Mouse (Mus musculus): Measurements from ENCODE around the gene Ift22. TPM values are rescaled to one million over a fixed set of nuclear protein-coding genes. Genes with fewer than 3 reads are reported as not detected.
"Not testable (repeated sequence)": the region's sequence is repeated elsewhere in the genome, so short reads cannot be mapped to it uniquely, and the experiment has no call there.

Gene Ift22
- total RNA-seq, 2 experiments from 2014 or later = 4.2 to 5.9 TPM

DNA sequence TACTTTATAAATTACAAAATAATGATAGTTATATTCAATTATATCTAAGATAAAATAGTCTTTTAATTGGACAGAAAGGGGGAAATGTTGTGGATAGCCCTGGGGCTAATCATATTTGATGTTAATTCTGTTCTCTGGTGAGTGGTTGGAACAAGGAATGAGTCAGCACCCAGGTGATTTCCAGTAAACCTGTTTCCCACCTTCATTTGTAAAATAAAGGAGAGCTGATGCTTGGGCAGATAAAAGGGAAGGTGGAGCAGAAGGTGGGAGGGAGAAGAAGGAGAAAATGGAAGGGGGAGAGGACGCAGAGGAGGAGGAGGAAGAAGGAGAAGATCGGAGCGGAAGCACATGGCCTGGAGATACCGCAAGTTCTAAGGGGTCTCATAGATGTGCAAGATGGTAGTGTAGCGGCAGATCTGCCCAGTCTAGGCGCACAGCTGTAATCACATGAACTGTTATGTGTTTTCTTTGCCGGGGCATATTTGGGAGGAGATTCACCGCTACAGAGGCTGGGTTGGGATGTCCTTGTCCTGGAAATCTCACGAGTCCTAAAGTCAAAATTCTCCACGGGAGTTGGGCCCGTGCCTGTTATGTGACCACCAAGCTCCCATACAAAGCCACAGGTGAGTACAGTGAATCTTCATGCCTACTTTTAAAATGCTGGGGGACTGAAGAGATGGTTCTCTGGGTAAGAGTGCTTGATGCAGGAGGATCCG is 33.1 kb downstream of the Ift22 start:
- no peak for DNase-seq
- intact Hi-C loops (cut with DNase I) = no loop called here

DNA sequence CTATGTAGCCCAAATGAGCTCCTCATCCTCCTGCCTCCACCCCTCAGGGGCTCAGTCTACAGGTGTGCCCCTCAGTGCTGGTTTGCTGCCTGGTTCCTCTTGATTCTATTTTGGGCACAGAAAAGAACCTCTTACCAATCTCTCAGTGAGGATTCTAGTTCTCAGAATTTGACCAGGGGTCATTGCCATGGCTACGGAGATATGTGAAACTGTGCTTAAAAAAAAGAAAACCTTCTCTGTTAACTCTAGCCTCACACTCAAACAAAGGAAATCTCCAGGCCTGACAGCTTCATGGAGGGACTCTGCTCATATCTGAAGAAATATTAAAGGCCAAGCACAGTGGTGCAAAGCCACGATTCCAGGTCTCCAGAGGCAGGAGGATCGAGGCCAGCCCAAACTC is 34.8 kb downstream of the Ift22 start:
- DNase-seq = no peak
- intact Hi-C loops (cut with DNase I) = no loop called here

DNA sequence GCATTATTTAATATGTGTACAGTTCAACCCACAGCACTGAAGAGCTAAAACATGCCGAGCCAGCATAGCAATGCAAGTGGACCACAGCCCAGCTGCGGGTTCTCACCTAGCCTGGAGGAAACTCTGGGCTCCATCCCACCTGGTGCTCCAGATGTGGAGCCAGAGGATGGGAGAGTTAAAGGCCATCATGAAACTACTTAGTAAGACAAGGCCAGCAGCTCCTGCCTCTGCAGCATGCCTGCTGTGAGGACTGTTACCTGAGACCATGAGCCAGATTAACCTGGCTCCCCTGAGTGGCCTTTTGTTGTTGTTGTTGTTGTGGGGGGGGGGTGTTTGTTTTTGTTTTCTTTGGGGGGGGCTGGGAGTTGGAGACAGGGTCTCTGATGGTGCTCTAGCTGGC is 35.4 kb downstream of the Ift22 start:
- intact Hi-C loops (cut with DNase I) = no loop called here

DNA sequence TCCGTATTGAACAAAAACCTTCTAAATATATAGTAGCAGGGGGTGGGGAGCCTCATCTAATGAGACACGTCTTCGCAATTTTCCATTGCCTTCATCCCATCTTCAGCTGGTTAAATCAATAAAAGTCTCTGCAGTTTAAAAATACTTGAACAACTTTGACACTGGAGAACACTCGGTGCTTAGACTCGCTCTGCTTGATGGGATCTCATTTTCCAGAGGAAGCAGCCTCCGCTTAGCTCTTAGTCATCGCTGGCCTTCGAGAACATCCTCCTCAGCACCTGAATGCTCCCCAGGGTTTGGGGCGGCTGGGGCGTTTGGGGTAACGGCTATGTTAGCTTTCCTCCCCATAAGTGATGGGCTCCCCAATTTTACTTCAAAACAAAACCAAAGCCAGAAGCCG is 37.1 kb downstream of the Ift22 start:
- intact Hi-C loops (cut with DNase I) = no loop called here
- no peak for DNase-seq

More for the DNA sequence above, 35.4 kb downstream of the Ift22 start:
- no peak for DNase-seq

DNA sequence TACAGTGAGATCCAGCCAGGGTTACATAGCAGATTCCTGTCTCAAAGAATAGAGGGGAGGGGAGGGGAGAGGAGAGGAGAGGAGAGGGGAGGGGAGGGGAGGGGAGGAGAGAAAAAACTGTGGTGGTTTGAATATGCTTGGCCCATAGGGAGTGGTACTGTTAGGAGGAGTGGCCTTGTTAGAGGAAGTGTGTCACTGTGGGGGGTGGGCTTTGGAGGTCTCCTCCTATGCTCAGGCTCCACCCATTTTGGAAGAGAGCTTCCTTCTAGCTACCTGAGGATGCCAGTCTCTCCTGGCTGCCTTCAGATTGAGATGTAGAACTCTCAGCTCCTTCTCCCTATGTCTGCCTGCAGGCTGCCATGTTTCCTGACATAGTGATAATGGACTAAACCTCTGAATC is 39.9 kb downstream of the Ift22 start:
- DNase-seq = no peak
- intact Hi-C loops (cut with DNase I) = no loop called here

DNA sequence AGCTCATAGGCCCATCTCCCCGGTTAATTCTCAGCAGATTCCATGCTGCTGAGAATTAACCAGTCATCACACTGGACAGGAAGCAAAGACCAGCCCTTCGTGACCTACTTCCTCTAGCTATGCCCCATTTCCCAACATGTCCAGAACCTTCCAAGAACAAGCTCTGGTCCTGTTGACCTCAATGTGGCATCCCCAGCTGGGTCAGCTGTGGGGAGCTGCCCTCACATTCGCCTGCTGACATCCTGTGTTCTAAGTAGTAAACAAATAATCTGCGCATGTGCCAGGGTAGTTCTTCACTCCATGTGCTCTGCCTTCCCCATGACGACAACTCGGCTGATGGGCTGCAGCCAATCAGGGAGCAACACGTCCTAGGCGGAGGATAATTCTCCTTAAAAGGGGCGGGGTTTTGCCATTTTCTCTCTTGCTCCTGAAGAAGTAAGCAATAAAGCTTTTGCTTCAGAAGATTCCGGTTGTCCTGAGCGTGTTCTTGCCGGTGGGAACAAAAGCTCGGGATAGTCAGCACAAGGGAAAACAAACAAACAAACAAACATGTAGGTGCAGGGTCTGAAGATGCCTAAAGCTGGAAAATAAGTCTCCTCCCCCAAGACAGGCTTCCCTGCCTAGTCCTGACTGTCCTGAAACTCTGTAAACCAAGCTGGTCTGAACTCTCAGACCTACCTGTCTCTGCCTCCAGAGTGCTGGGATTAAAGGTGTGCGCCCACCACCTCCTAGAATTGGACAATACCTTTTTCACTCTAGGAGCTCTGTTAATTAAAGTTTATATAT is 41.8 kb downstream of the Ift22 start:
- intact Hi-C loops (cut with DNase I); DNase-seq: not testable (repeated sequence)

DNA sequence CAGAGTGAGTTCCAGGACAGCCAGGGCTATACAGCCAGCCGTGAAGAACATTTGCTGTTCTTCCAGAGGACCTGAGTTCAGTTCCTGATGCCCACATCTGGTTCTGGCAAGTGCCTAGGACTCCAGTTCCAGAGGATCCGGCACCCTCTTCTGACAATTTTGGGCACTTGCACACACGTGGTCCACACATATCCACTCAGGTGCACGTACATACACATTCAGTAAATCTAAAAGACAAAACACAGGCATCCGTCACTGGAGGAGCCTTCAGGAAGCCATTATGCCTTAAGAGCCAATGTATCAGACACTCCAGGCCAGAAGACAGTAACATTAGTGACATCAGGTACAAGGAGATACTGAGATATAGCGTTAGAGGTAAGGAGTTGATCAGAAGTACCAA is 42.6 kb downstream of the Ift22 start:
- intact Hi-C loops (cut with DNase I) = no loop called here

DNA sequence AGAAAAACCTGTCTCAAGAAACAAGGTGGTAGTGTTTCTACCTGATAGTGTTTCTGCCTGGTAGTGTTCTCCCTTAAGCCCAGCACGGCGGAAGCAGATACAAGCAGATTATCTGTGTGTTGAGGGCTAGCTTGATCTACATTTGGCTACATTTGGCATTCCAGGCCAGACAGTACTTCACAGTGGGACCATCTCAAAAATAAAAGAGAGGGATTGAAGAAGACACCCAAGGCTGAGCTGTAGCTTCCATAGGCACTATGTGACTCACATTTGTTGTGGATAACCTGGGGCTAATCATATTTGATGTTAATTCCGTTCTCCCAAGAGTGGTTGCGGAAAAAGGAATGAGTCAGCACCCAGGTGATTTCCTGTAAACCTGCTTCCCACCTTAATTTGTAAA is 44.2 kb downstream of the Ift22 start:
- no peak for DNase-seq
- intact Hi-C loops (cut with DNase I) = no loop called here

More for the DNA sequence above, 42.6 kb downstream of the Ift22 start:
- DNase-seq = no peak

DNA sequence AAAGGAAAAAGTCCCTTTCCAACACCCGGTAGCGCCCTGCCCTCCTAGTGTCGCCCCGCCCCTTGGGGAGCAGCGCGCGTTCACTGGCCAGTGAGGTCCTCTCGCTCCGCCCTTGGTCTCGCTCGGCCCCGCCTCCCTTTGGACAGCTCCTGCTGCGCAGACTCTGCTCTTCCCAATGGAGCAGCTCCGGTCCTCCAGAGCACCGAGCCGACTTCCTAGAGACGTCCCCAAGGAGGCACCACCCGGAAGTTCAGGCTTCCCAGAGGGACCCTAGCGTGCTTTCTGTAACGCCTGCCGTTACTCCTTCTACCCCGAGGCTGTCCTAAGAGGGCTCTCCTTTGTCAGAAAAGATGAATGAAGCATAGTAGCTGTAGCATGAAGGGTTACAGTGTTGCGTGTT is 45.1 kb downstream of the Ift22 start, which contains the start of gene Fis1:
TSS of gene Fis1 (plus strand) at position 261 of the 400 bp plus-strand sequence.
- intact Hi-C loops (cut with DNase I) = no loop called here
- DNase-seq = peak; percentile 96 to 98

DNA sequence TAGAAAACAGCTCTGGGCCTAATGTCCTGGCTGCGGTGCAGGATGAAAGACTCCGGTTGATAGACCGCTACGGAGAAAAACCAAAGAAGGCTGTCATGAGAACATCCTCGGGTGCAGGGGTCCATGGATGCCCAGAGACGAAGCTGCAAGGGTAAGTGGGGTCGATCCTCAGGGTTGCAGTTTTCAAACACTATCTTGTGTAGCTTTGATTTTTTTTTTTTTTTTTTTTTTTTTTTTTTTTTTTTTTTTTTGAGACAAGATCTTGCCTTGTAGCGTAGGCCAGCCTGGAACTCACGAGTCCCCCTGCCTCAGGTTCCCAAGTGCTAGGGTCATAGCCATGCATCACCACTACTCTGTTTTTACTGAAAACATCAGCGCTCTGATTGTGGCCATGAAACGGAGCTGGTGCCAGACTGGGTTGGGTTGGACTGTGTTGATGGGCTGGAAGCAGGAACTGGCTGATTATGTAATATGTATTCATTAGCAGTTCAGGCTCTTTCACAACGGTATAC is 45.5 kb downstream of the Ift22 start:
- peak in 1 of 2 experiments; percentile 42 for DNase-seq
- intact Hi-C loops (cut with DNase I) = no loop called here

DNA sequence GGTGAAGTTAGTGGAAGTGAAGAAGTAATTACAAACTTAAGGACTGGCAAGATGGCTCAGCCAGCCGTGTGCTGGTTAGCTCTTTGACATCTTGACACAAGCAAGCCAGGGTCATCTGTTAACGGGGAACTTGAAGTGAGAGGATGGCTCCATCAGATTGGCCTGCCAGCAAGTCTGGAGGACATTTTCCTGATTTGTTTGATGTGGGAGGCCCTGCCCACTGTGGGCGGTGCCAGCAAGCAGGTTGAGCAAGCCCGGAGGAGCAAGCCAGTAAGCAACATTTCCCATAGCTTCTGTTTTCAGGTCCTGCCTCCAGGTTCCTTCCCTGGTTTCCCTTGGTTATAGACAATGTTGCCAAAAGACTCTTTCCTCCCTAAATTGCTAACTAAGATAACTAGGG is 47.7 kb downstream of the Ift22 start:
- intact Hi-C loops (cut with DNase I) = no loop called here
- DNase-seq = no peak

DNA sequence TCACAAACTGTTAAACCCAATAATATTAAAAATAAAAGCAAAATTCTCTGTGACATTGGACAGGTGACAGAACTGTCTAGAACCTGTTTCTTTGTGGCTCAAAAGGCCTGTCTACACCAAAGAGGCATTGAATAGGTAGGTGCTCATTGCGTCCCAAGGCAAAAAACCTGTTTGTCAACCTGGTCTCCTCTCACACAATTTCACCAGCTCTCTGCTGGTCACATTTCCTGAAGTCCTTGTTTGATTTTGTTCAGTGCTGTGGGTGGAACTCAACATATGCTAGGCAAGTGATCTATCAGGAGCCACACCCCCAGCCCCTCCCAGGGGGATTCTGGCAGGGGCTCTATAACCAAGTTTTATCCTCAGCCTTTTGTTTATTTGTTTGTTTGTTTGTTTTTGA is 49.3 kb downstream of the Ift22 start:
- intact Hi-C loops (cut with DNase I) = no loop called here
- no peak for DNase-seq

DNA sequence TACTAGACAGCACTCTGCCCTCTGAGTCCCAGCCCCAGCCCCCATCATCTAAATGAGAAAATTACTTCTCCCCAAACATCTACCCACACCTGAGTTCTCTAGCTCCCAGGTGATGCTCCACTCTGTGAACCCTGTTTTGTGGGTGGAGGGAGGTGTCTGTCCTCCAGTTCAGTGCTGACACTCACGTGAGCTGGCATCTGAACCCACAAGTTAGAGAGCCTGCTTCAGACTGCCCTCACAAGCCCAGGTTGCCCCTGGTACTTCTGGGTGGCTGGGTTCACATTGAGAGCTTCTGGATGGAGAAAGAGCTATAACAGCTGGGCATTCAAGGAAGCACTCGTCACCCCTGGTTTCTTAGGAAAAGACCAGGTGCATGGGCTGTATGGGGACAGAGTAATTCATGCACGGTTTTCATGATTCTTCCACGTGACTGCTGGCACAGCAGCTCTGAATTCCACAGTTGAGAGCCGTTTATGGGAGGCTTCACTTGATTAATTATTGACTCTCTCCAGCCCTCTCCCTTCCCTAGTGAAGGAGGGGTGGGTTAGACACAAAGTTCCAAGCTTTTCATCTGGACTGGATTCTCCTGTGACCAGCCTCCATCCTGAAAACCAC is 51.1 kb downstream of the Ift22 start:
- intact Hi-C loops (cut with DNase I) = no loop called here
- DNase-seq = no peak

DNA sequence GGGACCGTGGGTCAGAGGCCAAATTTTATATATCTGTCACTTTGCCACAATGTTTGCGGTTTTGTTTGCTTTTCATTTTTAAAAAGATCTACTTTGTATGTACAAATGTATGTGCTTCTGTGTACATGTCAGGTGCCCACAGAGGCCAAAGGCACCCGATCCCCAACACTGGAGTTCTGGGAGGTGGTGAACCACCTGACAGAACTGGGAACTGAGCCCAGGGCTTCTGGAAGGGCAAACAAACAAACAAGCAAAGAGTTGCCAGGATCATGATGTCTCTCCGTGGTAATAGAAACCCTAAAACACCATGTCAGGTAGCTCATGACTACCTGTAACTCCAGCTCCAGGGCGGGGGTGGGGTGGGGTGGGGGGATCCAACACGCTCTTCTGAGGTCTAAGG is 52.1 kb downstream of the Ift22 start:
- no peak for DNase-seq
- intact Hi-C loops (cut with DNase I) = no loop called here

DNA sequence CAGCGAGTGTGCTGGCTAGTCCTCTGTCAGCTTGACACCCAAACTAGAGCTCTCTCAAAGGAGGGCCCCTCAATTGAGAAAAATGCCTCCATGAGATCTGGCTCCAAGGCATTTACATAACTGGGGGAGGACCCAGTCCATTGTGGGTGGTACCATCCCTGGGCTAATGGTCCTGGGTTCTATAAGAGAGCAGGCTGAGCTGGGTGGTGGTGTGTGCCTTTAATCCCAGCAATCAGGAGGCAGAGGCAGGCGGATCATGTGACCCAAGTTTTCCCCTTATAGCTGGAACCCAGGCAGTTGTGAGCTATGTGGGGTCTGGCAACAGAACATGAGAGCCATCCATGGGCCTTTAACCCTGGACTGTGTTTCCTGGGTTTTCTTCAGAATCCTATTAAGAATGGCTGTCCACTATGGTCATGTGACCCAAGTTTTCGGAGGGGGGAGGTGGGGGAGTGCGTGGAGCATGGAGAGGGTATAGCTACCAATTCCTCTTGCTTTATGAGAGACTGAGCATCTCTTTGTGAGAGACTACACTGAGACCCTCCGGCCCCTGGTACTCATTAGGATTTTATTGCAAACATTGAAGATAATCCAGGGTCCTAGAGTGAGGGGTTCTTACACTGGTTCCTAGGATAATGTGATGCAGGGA is 53.5 kb downstream of the Ift22 start:
- intact Hi-C loops (cut with DNase I) = no loop called here

DNA sequence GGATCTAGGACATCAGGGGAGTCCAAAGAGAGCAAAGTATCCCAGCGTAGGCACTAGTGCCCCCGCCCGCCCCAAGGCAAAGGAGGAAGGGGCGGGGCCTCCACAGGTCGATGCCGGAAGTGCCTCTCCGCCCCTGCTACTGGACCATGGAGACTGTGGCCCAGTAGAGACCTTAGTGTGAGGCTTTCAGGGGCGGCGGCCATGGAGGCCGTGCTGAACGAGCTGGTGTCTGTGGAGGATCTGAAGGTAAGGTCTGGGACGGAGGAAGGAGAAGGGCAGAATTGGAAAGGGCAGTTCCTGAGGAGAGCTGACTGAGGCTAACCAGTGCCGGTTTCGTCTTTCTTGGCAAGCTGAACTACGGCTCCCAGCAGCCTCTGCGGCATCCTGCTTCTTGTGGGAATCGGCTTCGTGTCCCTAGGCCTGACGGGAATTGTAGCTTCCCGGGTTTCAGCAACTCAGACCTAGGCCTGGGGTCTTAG is 54.1 kb downstream of the Ift22 start:
- DNase-seq = peak; percentile 83 to 92
- intact Hi-C loops (cut with DNase I) = no loop called here

More for the DNA sequence above, 53.5 kb downstream of the Ift22 start:
- DNase-seq = no peak

DNA sequence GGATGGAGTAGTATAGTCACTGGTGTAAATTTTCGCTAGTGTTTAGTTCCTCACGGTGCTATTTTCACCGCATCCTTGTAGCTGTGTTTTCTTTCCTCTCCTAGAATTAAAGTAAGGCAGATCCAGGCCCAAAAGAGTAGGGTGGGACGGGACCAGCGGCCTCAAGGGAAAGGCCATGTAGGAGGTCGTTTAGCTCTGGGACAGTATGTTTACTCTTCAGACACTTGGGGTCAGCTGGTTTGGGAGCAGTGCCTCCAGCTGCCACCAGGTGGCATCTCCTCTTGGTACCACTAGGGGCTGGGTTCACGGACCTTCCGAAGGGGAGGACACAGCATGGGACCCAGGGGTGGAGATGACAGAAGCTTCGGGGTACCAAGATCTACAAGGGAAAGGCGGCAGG is 54.6 kb downstream of the Ift22 start:
- intact Hi-C loops (cut with DNase I) = no loop called here

DNA sequence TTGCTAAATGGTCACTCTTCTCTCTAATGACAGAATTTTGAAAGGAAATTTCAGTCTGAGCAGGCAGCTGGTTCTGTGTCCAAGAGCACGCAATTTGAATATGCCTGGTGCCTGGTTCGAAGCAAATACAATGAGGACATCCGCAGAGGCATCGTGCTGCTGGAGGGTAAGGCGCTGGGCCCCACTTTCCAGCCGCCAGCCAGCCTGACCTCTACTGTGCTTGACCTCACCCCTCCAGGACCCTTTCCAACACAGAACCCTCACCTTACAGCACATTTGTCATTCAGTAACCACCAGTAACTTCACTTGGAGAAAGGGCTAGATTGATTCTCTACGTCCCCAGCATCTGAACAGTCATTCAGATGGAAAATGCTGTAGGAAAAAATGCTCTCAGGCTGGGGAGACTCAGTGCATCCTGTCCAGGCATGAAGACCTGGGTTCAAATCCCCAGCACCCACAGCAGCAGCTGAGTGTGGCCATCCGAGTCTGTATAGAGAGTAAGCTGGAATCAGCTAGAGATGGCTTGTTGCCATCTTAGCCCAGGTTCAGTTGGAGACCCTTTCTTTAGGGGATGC is 55.1 kb downstream of the Ift22 start:
- DNase-seq = no peak
- intact Hi-C loops (cut with DNase I) = no loop called here

More for the DNA sequence above, 54.6 kb downstream of the Ift22 start:
- peak; percentile 77 to 79 for DNase-seq
